Mouse (Mus musculus): ENCODE results near the gene Gna11. TPM values are rescaled to one million over a fixed set of nuclear protein-coding genes. Genes with fewer than 3 reads are reported as not detected.

Gene Gna11
- polyA plus RNA-seq, 1 experiment: 33.8 TPM

DNA sequence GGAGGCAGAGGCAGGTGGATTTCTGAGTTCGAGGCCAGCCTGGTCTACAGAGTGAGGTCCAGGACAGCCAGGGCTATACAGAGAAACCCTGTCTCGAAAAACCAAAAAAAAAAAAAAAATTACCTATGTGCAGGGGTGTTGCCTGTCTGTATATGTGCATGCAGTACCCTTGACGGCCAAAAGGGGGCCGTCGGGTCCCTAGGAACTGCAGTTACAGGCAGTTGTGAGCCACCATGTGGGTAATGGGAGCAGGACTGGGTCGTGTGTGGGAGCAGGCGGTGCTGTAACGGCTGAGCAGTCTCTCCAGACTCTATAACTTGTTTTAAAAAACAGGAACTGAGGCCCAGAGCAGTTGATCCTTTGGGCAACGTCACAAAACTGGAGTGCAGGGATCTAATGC is 61.0 kb downstream of the Gna11 start:
- 18% methylated on average over 9 of the region's 9 CpGs for WGBS

DNA sequence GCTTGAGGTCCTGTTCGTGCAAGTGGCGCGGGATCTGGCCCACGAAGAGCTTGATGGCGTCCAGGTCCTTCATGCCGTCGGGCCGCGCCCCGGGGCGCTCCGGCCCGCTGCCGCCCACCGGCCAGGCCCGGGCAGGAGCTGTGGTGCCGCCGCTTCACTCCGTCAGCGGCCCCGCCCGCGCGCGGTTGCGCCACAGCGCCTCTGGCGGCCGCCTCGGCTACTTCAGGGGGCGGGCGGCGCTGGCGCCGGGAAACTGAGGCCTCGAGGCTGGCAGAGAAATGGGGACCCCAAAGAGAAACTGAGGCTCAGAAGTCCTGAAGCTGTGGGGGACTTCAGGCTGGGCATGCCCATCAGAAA is 62.5 kb downstream of the Gna11 start, which contains the start of gene Celf5:
TSS of gene Celf5 (minus strand) at position 177 of the 357 bp plus-strand sequence.
- Histone ChIP-seq H3K4me3 (ENCODE audit: extremely low read depth, insufficient read depth, insufficient read length) (peak within 1 kb of the TSS; percentile 55), H3K27ac (ENCODE audit: insufficient read depth, low read length) (no peak within 1 kb of the TSS), H3K27me3 (ENCODE audit: control insufficient read depth, insufficient read depth, low read length) (peaks cover 12% of the 10 kb centered on the region), H3K4me1 (ENCODE audit: control insufficient read depth, insufficient read depth, insufficient read length) (peaks cover 5% of the 10 kb centered on the region; the same call in 1 of the 2 replicates), H3K36me3 (ENCODE audit: control insufficient read depth, insufficient read depth, low read length) (peaks cover 9% of the 10 kb centered on the region)
- no peak for DNase-seq (ENCODE audit: low read depth in 1 of 2, low spot score in 2 of 2)
- WGBS: under 1% methylated on average over 36 of the region's 36 CpGs
- peak; percentile 81 for TF ChIP-seq CTCF (IDR thresholded peaks at IDR 0.05; ENCODE audit: extremely low read depth, insufficient read depth, insufficient read length, insufficient replicate concordance)
- TF ChIP-seq POLR2A (IDR thresholded peaks at IDR 0.05; ENCODE audit: low read depth, low read length): no peak

More for the DNA sequence above, 61.0 kb downstream of the Gna11 start:
- H3K27ac ChIP-seq (ENCODE audit: insufficient read depth, low read length): no peak overlapping the region
- H3K36me3 ChIP-seq (ENCODE audit: control insufficient read depth, insufficient read depth, low read length): peaks cover 24% of the 10 kb centered on the region
- peak in 1 of 2 experiments; percentile 45 for DNase-seq (ENCODE audit: low read depth in 1 of 2, low spot score in 2 of 2)
- H3K4me3 ChIP-seq (ENCODE audit: extremely low read depth, insufficient read depth, insufficient read length): no peak overlapping the region
- H3K4me1 ChIP-seq (ENCODE audit: control insufficient read depth, insufficient read depth, insufficient read length): peaks cover 5% of the 10 kb centered on the region; the same call in 1 of the 2 replicates
- TF ChIP-seq CTCF (IDR thresholded peaks at IDR 0.05; ENCODE audit: extremely low read depth, insufficient read depth, insufficient read length, insufficient replicate concordance) (peak; percentile 9; the same call in 1 of the 2 replicates), POLR2A (IDR thresholded peaks at IDR 0.05; ENCODE audit: low read depth, low read length) (no peak)
- peaks cover 9% of the 10 kb centered on the region for H3K27me3 ChIP-seq (ENCODE audit: control insufficient read depth, insufficient read depth, low read length)

DNA sequence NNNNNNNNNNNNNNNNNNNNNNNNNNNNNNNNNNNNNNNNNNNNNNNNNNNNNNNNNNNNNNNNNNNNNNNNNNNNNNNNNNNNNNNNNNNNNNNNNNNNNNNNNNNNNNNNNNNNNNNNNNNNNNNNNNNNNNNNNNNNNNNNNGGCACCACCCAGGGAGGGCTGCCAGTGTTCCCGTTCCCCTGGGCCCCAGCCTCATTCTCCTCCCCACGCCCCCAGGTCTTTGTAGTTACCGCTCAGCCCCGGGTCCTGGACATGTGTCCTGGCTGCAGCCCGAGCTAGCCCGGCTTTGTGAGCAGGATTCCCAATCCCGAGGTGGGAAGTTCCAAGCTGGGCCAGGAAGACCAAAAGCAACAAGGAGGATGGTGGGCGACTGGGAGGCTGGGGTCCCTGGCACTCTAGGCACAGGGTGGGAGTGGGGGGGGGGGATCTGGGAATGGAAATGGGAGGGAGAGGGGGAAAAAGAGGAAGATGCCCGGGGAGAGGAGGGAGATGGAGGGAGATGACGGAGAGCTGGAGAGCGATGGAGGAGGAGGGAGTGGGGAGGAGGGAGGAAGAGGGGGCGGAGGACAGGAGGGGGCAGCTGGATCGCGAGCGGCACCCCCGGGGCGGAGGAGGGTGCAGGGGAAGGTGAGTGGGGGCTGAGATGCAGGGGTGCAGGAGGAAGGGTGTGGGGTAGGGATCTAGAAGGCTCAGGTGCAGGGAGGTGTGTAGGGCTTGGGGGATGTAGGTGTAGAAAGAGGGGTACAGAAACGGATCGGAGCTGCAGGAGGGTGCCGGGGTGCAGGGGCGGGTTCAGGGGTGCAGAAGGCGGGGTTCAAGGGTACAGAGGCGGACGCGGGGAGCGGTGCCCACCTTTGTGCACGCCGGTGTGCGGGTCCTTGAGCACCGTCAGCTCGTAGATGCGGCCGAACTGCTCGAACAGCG is 63.1 kb downstream of the Gna11 start:
- WGBS: 10% methylated on average over 33 of the region's 35 CpGs
- H3K4me3 ChIP-seq (ENCODE audit: extremely low read depth, insufficient read depth, insufficient read length): peak overlapping the region; percentile 55

More for the DNA sequence above, 63.1 kb downstream of the Gna11 start:
- no peak overlapping the region for H3K27ac ChIP-seq (ENCODE audit: insufficient read depth, low read length)
- peaks cover 3% of the 10 kb centered on the region for H3K36me3 ChIP-seq (ENCODE audit: control insufficient read depth, insufficient read depth, low read length)
- DNase-seq (ENCODE audit: low read depth in 1 of 2, low spot score in 2 of 2): no peak
- peaks cover 5% of the 10 kb centered on the region; the same call in 1 of the 2 replicates for H3K4me1 ChIP-seq (ENCODE audit: control insufficient read depth, insufficient read depth, insufficient read length)
- peaks cover 13% of the 10 kb centered on the region for H3K27me3 ChIP-seq (ENCODE audit: control insufficient read depth, insufficient read depth, low read length)
- TF ChIP-seq POLR2A (IDR thresholded peaks at IDR 0.05; ENCODE audit: low read depth, low read length): no peak
- TF ChIP-seq CTCF (IDR thresholded peaks at IDR 0.05; ENCODE audit: extremely low read depth, insufficient read depth, insufficient read length, insufficient replicate concordance): no peak

Other genes with a start within 250 kb of the Gna11 start
- gene Cactin, start 224.1 kb downstream of the Gna11 start, polyA plus RNA-seq (2012; rRNA removed): 38.6 and 44.8 TPM in 2 replicates
- 68.1 and 92.5 TPM in 2 replicates for gene Tbxa2r, start 216.5 kb downstream of the Gna11 start, polyA plus RNA-seq (2012; rRNA removed)
- gene Gipc3, start 201.9 kb downstream of the Gna11 start, polyA plus RNA-seq (2012; rRNA removed): 1.3 and 1.7 TPM in 2 replicates
- gene Hmg20b, start 194.7 kb downstream of the Gna11 start, polyA plus RNA-seq (2012; rRNA removed): 74.8 and 92.9 TPM in 2 replicates
- 20.2 and 32.6 TPM in 2 replicates for gene Mfsd12, start 187.7 kb downstream of the Gna11 start, polyA plus RNA-seq (2012; rRNA removed)
- 7.8 and 11.7 TPM in 2 replicates for gene 4930404N11Rik, start 179.4 kb downstream of the Gna11 start, polyA plus RNA-seq (2012; rRNA removed)
- 127 and 128 TPM in 2 replicates for gene Fzr1, start 166.7 kb downstream of the Gna11 start, polyA plus RNA-seq (2012; rRNA removed)
- gene Dohh, start 160.8 kb downstream of the Gna11 start, polyA plus RNA-seq (2012; rRNA removed): 47.9 and 71.7 TPM in 2 replicates
- gene Gm48551, start 160.7 kb downstream of the Gna11 start, polyA plus RNA-seq (2012; rRNA removed): 2.3 and 2.9 TPM in 2 replicates
- gene Gm48552, start 156.2 kb downstream of the Gna11 start, polyA plus RNA-seq (2012; rRNA removed): 2.9 and 6.4 TPM in 2 replicates
- gene Smim24, start 152.1 kb downstream of the Gna11 start, polyA plus RNA-seq (2012; rRNA removed): 18.3 and 22.9 TPM in 2 replicates
- gene Nfic, start 89.6 kb downstream of the Gna11 start, polyA plus RNA-seq (2012; rRNA removed): 26.0 and 32.4 TPM in 2 replicates
- gene Celf5, start 62.5 kb downstream of the Gna11 start, polyA plus RNA-seq (2012; rRNA removed): 0.33 and 0.70 TPM in 2 replicates
- gene Ncln, start 48.8 kb downstream of the Gna11 start, polyA plus RNA-seq (2012; rRNA removed): 198 and 259 TPM in 2 replicates
- gene S1pr4, start 45.1 kb downstream of the Gna11 start, polyA plus RNA-seq (2012; rRNA removed): 127 and 168 TPM in 2 replicates
- gene Gna15, start 21.0 kb downstream of the Gna11 start, polyA plus RNA-seq (2012; rRNA removed): 14.8 and 15.1 TPM in 2 replicates
- gene Aes, start 14.3 kb upstream of the Gna11 start, polyA plus RNA-seq (2012; rRNA removed): 702 and 1,172 TPM in 2 replicates
- gene Tle2, start 29.4 kb upstream of the Gna11 start, polyA plus RNA-seq (2012; rRNA removed): 49.9 and 58.6 TPM in 2 replicates
- 14.3 and 15.6 TPM in 2 replicates for gene Tle6, start 55.9 kb upstream of the Gna11 start, polyA plus RNA-seq (2012; rRNA removed)
- gene BC025920, start 61.1 kb upstream of the Gna11 start, polyA plus RNA-seq (2012; rRNA removed): 1.8 TPM in 2 replicates
- gene Sirt6, start 82.6 kb upstream of the Gna11 start, polyA plus RNA-seq (2012; rRNA removed): 30.3 and 39.4 TPM in 2 replicates
- 14.0 and 17.8 TPM in 2 replicates for gene Ankrd24, start 83.3 kb upstream of the Gna11 start, polyA plus RNA-seq (2012; rRNA removed)
- 0.29 and 0.40 TPM in 2 replicates for gene Gm10778, start 103.9 kb upstream of the Gna11 start, polyA plus RNA-seq (2012; rRNA removed)
- 0.34 and 0.41 TPM in 2 replicates for gene Zfp433, start 159.6 kb upstream of the Gna11 start, polyA plus RNA-seq (2012; rRNA removed)
- gene Gm3055, start 226.0 kb upstream of the Gna11 start, polyA plus RNA-seq (2012; rRNA removed): 0.39 and 0.41 TPM in 2 replicates